Mouse (Mus musculus): ENCODE data around the gene Lin9. TPM values are rescaled to one million over a fixed set of nuclear protein-coding genes. Genes with fewer than 3 reads are reported as not detected.
"Not testable (repeated sequence)": the region's sequence is repeated elsewhere in the genome, so short reads cannot be mapped to it uniquely, and the experiment has no call there.

Gene Lin9
- total and polyA plus RNA-seq, 3 experiments = 0.77 to 37.3 (median 37.2) TPM

GRCm38 (mm10) chr1:180607578-180607879 lies 33.4 kb upstream of the Lin9 start:
- Histone ChIP-seq H3K36me3 (replicated peaks) (peaks cover 26% of the 10 kb centered on the region), H3K9me3 (replicated peaks) (peaks cover 6% of the 10 kb centered on the region), H3K27me3 (ENCODE audit: insufficient read depth, low read length) (0 out of 2 replicates have a peak, but pooled peaks cover 2% of the 10 kb centered on the region), H3K4me3 (ENCODE audit: low read depth, low read length) (no peak overlapping the region), H3K4me1 (ENCODE audit: insufficient read depth, low read depth, low read length) (no peaks in the 10 kb centered on the region)
- no peak for ATAC-seq (ENCODE audit: extremely low read depth, insufficient number of reproducible peaks, low FRiP score, poor library complexity, severe bottlenecking)
- TF ChIP-seq GATA2 (IDR thresholded peaks at IDR 0.05; ENCODE audit: borderline replicate concordance, low read depth, low read length) (no peak), POLR2AphosphoS5 (IDR thresholded peaks at IDR 0.05; ENCODE audit: insufficient replicate concordance, low read depth, low read length) (no peak), GATA1 (IDR thresholded peaks at IDR 0.05; ENCODE audit: borderline replicate concordance, low read length) (no peak), CTCF (IDR thresholded peaks at IDR 0.05; ENCODE audit: low read depth, low read length) (no peak), TAL1 (conservative IDR thresholded peaks at IDR 0.05; ENCODE audit: low read depth, low read length) (no peak)
- no peak for DNase-seq (ENCODE audit: low spot score)

GRCm38 (mm10) chr1:180611842-180612241 lies 29.1 kb upstream of the Lin9 start:
- ATAC-seq (ENCODE audit: extremely low read depth, insufficient number of reproducible peaks, low FRiP score, poor library complexity, severe bottlenecking); DNase-seq (ENCODE audit: low spot score); H3K4me1 ChIP-seq (ENCODE audit: insufficient read depth, low read depth, low read length); H3K27me3 ChIP-seq (ENCODE audit: insufficient read depth, low read length); H3K36me3 ChIP-seq (replicated peaks); H3K4me3 ChIP-seq (ENCODE audit: low read depth, low read length); H3K9me3 ChIP-seq (replicated peaks): not testable (repeated sequence)

- peaks cover 10% of the 10 kb centered on the region; the same call in 1 of the 2 replicates for H3K27me3 ChIP-seq (ENCODE audit: insufficient read depth, low read length)
- no peak for TF ChIP-seq CTCF (IDR thresholded peaks at IDR 0.05; ENCODE audit: low read depth, low read length)
- no peak for TF ChIP-seq GATA1 (IDR thresholded peaks at IDR 0.05; ENCODE audit: borderline replicate concordance, low read length)
- TF ChIP-seq GATA2 (IDR thresholded peaks at IDR 0.05; ENCODE audit: borderline replicate concordance, low read depth, low read length) = no peak
- TF ChIP-seq TAL1 (conservative IDR thresholded peaks at IDR 0.05; ENCODE audit: low read depth, low read length) = no peak
- TF ChIP-seq POLR2AphosphoS5 (IDR thresholded peaks at IDR 0.05; ENCODE audit: insufficient replicate concordance, low read depth, low read length) = no peak
- peaks cover 2% of the 10 kb centered on the region for H3K9me3 ChIP-seq (replicated peaks)
- no peaks in the 10 kb centered on the region for H3K36me3 ChIP-seq (replicated peaks)
- DNase-seq (ENCODE audit: low spot score) (no peak), ATAC-seq (ENCODE audit: extremely low read depth, insufficient number of reproducible peaks, low FRiP score, poor library complexity, severe bottlenecking) (no peak)
- no peak overlapping the region for H3K4me3 ChIP-seq (ENCODE audit: low read depth, low read length)
- no peaks in the 10 kb centered on the region for H3K4me1 ChIP-seq (ENCODE audit: insufficient read depth, low read depth, low read length)
These were observed 24.2 kb upstream of the Lin9 start for GRCm38 (mm10) chr1:180616762-180617161.

- peaks cover 7% of the 10 kb centered on the region; the same call in 1 of the 2 replicates for H3K27me3 ChIP-seq (ENCODE audit: insufficient read depth, low read length)
- DNase-seq (ENCODE audit: low spot score) (no peak), ATAC-seq (ENCODE audit: extremely low read depth, insufficient number of reproducible peaks, low FRiP score, poor library complexity, severe bottlenecking) (no peak)
- no peak overlapping the region for H3K4me3 ChIP-seq (ENCODE audit: low read depth, low read length)
- TF ChIP-seq TAL1 (conservative IDR thresholded peaks at IDR 0.05; ENCODE audit: low read depth, low read length) = no peak
- TF ChIP-seq POLR2AphosphoS5 (IDR thresholded peaks at IDR 0.05; ENCODE audit: insufficient replicate concordance, low read depth, low read length) = no peak
- no peak for TF ChIP-seq GATA2 (IDR thresholded peaks at IDR 0.05; ENCODE audit: borderline replicate concordance, low read depth, low read length)
- no peak for TF ChIP-seq CTCF (IDR thresholded peaks at IDR 0.05; ENCODE audit: low read depth, low read length)
- TF ChIP-seq GATA1 (IDR thresholded peaks at IDR 0.05; ENCODE audit: borderline replicate concordance, low read length) = no peak
- H3K9me3 ChIP-seq (replicated peaks) = peaks cover 3% of the 10 kb centered on the region; the same call in 1 of the 2 replicates
- H3K36me3 ChIP-seq (replicated peaks) = no peaks in the 10 kb centered on the region
- no peaks in the 10 kb centered on the region for H3K4me1 ChIP-seq (ENCODE audit: insufficient read depth, low read depth, low read length)
These were observed 18.6 kb upstream of the Lin9 start for GRCm38 (mm10) chr1:180622389-180622788.

GRCm38 (mm10) chr1:180623911-180624310 lies 17.0 kb upstream of the Lin9 start:
- no peak for DNase-seq (ENCODE audit: low spot score)
- Histone ChIP-seq H3K4me1 (ENCODE audit: insufficient read depth, low read depth, low read length) (no peaks in the 10 kb centered on the region), H3K4me3 (ENCODE audit: low read depth, low read length) (no peak overlapping the region), H3K36me3 (replicated peaks) (no peaks in the 10 kb centered on the region), H3K9me3 (replicated peaks) (peaks cover 5% of the 10 kb centered on the region; the same call in 1 of the 2 replicates), H3K27me3 (ENCODE audit: insufficient read depth, low read length) (0 out of 2 replicates have a peak, but pooled peaks cover 4% of the 10 kb centered on the region)
- ATAC-seq (ENCODE audit: extremely low read depth, insufficient number of reproducible peaks, low FRiP score, poor library complexity, severe bottlenecking) = no peak
- TF ChIP-seq GATA1 (IDR thresholded peaks at IDR 0.05; ENCODE audit: borderline replicate concordance, low read length) (no peak), CTCF (IDR thresholded peaks at IDR 0.05; ENCODE audit: low read depth, low read length) (peak; percentile 64)

GRCm38 (mm10) chr1:180626141-180626540 lies 14.8 kb upstream of the Lin9 start:
- Histone ChIP-seq H3K4me1 (ENCODE audit: insufficient read depth, low read depth, low read length) (no peaks in the 10 kb centered on the region), H3K9me3 (replicated peaks) (peaks cover 5% of the 10 kb centered on the region; the same call in 1 of the 2 replicates), H3K36me3 (replicated peaks) (no peaks in the 10 kb centered on the region), H3K27me3 (ENCODE audit: insufficient read depth, low read length) (peaks cover 4% of the 10 kb centered on the region; the same call in 1 of the 2 replicates), H3K4me3 (ENCODE audit: low read depth, low read length) (no peak overlapping the region)
- ATAC-seq (ENCODE audit: extremely low read depth, insufficient number of reproducible peaks, low FRiP score, poor library complexity, severe bottlenecking) = no peak
- TF ChIP-seq POLR2AphosphoS5 (IDR thresholded peaks at IDR 0.05; ENCODE audit: insufficient replicate concordance, low read depth, low read length) (no peak), TAL1 (conservative IDR thresholded peaks at IDR 0.05; ENCODE audit: low read depth, low read length) (no peak), GATA1 (IDR thresholded peaks at IDR 0.05; ENCODE audit: borderline replicate concordance, low read length) (no peak), CTCF (IDR thresholded peaks at IDR 0.05; ENCODE audit: low read depth, low read length) (no peak), GATA2 (IDR thresholded peaks at IDR 0.05; ENCODE audit: borderline replicate concordance, low read depth, low read length) (no peak)
- DNase-seq (ENCODE audit: low spot score) = no peak

- not testable (repeated sequence) for H3K9me3 ChIP-seq (replicated peaks); ATAC-seq (ENCODE audit: extremely low read depth, insufficient number of reproducible peaks, low FRiP score, poor library complexity, severe bottlenecking); DNase-seq (ENCODE audit: low spot score); H3K4me3 ChIP-seq (ENCODE audit: low read depth, low read length)
- H3K27me3 ChIP-seq (ENCODE audit: insufficient read depth, low read length) = peaks cover 11% of the 10 kb centered on the region; the same call in 1 of the 2 replicates
- peaks cover 10% of the 10 kb centered on the region for H3K36me3 ChIP-seq (replicated peaks)
- peaks cover 27% of the 10 kb centered on the region for H3K4me1 ChIP-seq (ENCODE audit: insufficient read depth, low read depth, low read length)
These were observed 3.2 kb upstream of the Lin9 start for GRCm38 (mm10) chr1:180637796-180638195.

Data from G1E (cell line).